Mouse (Mus musculus) adrenal gland, adult (tissue): ENCODE data around the gene Strip1.

Experiments
- DNase-seq, 2 experiments: peaks; one replicate each; pipeline ENCODE4 v3.0.0; 2022 to 2023; ENCODE audit warnings: low spot score in 1 of 2; ENCODE audit not compliant: inconsistent age in 2 of 2

The Strip1 gene

GRCm38 (mm10) chr3:107594662-107595263 is 36.7 kb downstream of the Strip1 start, which contains the start of gene Alx3:
Alx3 (plus strand) TSS chr3:107595031.
- DNase-seq: no peak

- DNase-seq: no peak
Observed at GRCm38 (mm10) chr3:107593632-107594031, 37.9 kb downstream of the Strip1 start.

- DNase-seq: no peak
Observed at GRCm38 (mm10) chr3:107591612-107592011, 39.9 kb downstream of the Strip1 start.

- no peak for DNase-seq
Observed at GRCm38 (mm10) chr3:107586504-107586903, 45.0 kb downstream of the Strip1 start.

- DNase-seq: no peak
Observed at GRCm38 (mm10) chr3:107583893-107584292, 47.6 kb downstream of the Strip1 start.

- DNase-seq: peak; percentile 17 to 57
Observed at GRCm38 (mm10) chr3:107582875-107583767, 48.4 kb downstream of the Strip1 start.

- no peak for DNase-seq
Observed at GRCm38 (mm10) chr3:107582130-107582874, 49.2 kb downstream of the Strip1 start.

GRCm38 (mm10) chr3:107581103-107582010 is 50.1 kb downstream of the Strip1 start:
- DNase-seq: no peak

GRCm38 (mm10) chr3:107579466-107579865 is 52.0 kb downstream of the Strip1 start:
- peak; percentile 45 to 86 for DNase-seq

GRCm38 (mm10) chr3:107577810-107578390 is 53.6 kb downstream of the Strip1 start:
- no peak for DNase-seq

GRCm38 (mm10) chr3:107576807-107577206 is 54.7 kb downstream of the Strip1 start:
- no peak for DNase-seq

- no peak for DNase-seq
Observed at GRCm38 (mm10) chr3:107571205-107571604, 60.3 kb downstream of the Strip1 start.

GRCm38 (mm10) chr3:107568721-107569120 is 62.8 kb downstream of the Strip1 start:
- DNase-seq: no peak

- no peak for DNase-seq
Observed at GRCm38 (mm10) chr3:107567766-107568165, 63.7 kb downstream of the Strip1 start.

- DNase-seq: no peak
Observed at GRCm38 (mm10) chr3:107565331-107565730, 66.2 kb downstream of the Strip1 start.

- no peak for DNase-seq
Observed at GRCm38 (mm10) chr3:107563880-107564279, 67.6 kb downstream of the Strip1 start.

GRCm38 (mm10) chr3:107562591-107562990 is 68.9 kb downstream of the Strip1 start:
- DNase-seq: no peak
